Mouse (Mus musculus): ENCODE measurements around the gene Mapk12. TPM values are rescaled to one million over a fixed set of nuclear protein-coding genes. Genes with fewer than 3 reads are reported as not detected.

Mapk12 gene
- polyA plus RNA-seq (2012; rRNA removed), result 3.7 and 4.7 TPM in 2 replicates

GRCm38 (mm10) chr15:89140659-89141252, at the start of gene Mapk12:
Gene Mapk12 (minus strand): TSS chr15:89140703.
- DNase-seq (ENCODE audit: low read depth, low spot score), result no peak
- 2% methylated on average over 21 of the region's 21 CpGs for WGBS

- no peak for DNase-seq (ENCODE audit: low read depth, low spot score)
- WGBS, result 78% methylated on average over 5 of the region's 5 CpGs
These were observed 44.4 kb upstream of the Mapk12 start for GRCm38 (mm10) chr15:89184937-89185227.

GRCm38 (mm10) chr15:89184141-89184936, 43.8 kb upstream of the Mapk12 start:
- 85% methylated on average over 5 of the region's 5 CpGs for WGBS
- DNase-seq (ENCODE audit: low read depth, low spot score), result no peak

- WGBS, result 73% methylated on average over 5 of the region's 5 CpGs
- no peak for DNase-seq (ENCODE audit: low read depth, low spot score)
These were observed 42.3 kb upstream of the Mapk12 start for GRCm38 (mm10) chr15:89182842-89183241.

- no peak for DNase-seq (ENCODE audit: low read depth, low spot score)
- WGBS, result 56% methylated on average over 6 of the region's 6 CpGs
These were observed 41.8 kb upstream of the Mapk12 start for GRCm38 (mm10) chr15:89182328-89182741.

- WGBS, result 64% methylated on average over 10 of the region's 10 CpGs
- DNase-seq (ENCODE audit: low read depth, low spot score), result no peak
These were observed 41.2 kb upstream of the Mapk12 start for GRCm38 (mm10) chr15:89181561-89182270.

GRCm38 (mm10) chr15:89180571-89181229, 40.2 kb upstream of the Mapk12 start, which contains the start of gene Plxnb2:
Gene Plxnb2 (minus strand): TSS chr15:89180788.
- whole genome bisulfite sequencing, result under 1% methylated on average over 72 of the region's 72 CpGs
- no peak for DNase-seq (ENCODE audit: low read depth, low spot score)

GRCm38 (mm10) chr15:89180081-89180541, 39.6 kb upstream of the Mapk12 start:
- no peak for DNase-seq (ENCODE audit: low read depth, low spot score)
- under 1% methylated on average over 26 of the region's 26 CpGs for WGBS

- DNase-seq (ENCODE audit: low read depth, low spot score), result no peak
- WGBS, result 3% methylated on average over 6 of the region's 6 CpGs
These were observed 39.1 kb upstream of the Mapk12 start for GRCm38 (mm10) chr15:89179630-89179964.

- 4% methylated on average over 16 of the region's 16 CpGs for WGBS
- no peak for DNase-seq (ENCODE audit: low read depth, low spot score)
These were observed 38.6 kb upstream of the Mapk12 start for GRCm38 (mm10) chr15:89178954-89179629.

GRCm38 (mm10) chr15:89178260-89178860, 37.9 kb upstream of the Mapk12 start:
- WGBS, result 27% methylated on average over 7 of the region's 7 CpGs
- DNase-seq (ENCODE audit: low read depth, low spot score), result no peak

- 26% methylated on average over 4 of the region's 4 CpGs for WGBS
- no peak for DNase-seq (ENCODE audit: low read depth, low spot score)
These were observed 37.2 kb upstream of the Mapk12 start for GRCm38 (mm10) chr15:89177576-89178259.

GRCm38 (mm10) chr15:89177121-89177520, 36.6 kb upstream of the Mapk12 start:
- 0% methylated on average over 5 of the region's 5 CpGs for whole genome bisulfite sequencing
- DNase-seq (ENCODE audit: low read depth, low spot score), result no peak

- WGBS, result 43% methylated on average over 13 of the region's 13 CpGs
- DNase-seq (ENCODE audit: low read depth, low spot score), result no peak
These were observed 35.1 kb upstream of the Mapk12 start for GRCm38 (mm10) chr15:89175411-89176155.

GRCm38 (mm10) chr15:89174889-89175339, 34.4 kb upstream of the Mapk12 start:
- no peak for DNase-seq (ENCODE audit: low read depth, low spot score)
- WGBS, result 50% methylated on average over 11 of the region's 11 CpGs

GRCm38 (mm10) chr15:89173906-89174214, 33.4 kb upstream of the Mapk12 start:
- WGBS, result 3% methylated on average over 15 of the region's 15 CpGs
- DNase-seq (ENCODE audit: low read depth, low spot score), result no peak

- DNase-seq (ENCODE audit: low read depth, low spot score), result no peak
- WGBS, result under 1% methylated on average over 65 of the region's 65 CpGs
These were observed 32.8 kb upstream of the Mapk12 start for GRCm38 (mm10) chr15:89173024-89173905.

Data from large intestine, adult 2 months (tissue).